Mouse (Mus musculus) embryonic facial prominence, embryonic 11.5 days (tissue): Measurements from ENCODE around the gene Pld5. TPM values are rescaled to one million over a fixed set of nuclear protein-coding genes. Genes with fewer than 3 reads are reported as not detected.

Experiments used
- ATAC-seq: fragments of 200-750 bp; cut with Nextera tagmentation; replicated peaks from 2 replicates; pipeline ENCODE4 v1.8.0; 2017; ENCODE audit warnings: low read depth; ENCODE audit not compliant: insufficient number of reproducible peaks, low FRiP score, low TSS enrichment
- DNase-seq: peaks from one replicate; pipeline ENCODE4 v3.0.0-alpha.2; 2015; ENCODE audit warnings: low spot score
- H3K27ac ChIP-seq: fragments of 300-500 bp; sonication (generic); replicated peaks from 2 replicates; pipeline ENCODE4 v1.5.1; 2014; ENCODE audit warnings: mild to moderate bottlenecking, low read depth, low read length, control low read depth
- H3K27me3 ChIP-seq: fragments of 300-500 bp; sonication (generic); 2 replicates; pipeline ENCODE4 v1.6.1; 2014; ENCODE audit warnings: mild to moderate bottlenecking, low read length, moderate library complexity, mixed read lengths; ENCODE audit not compliant: control insufficient read depth, insufficient read depth
- H3K36me3 ChIP-seq: fragments of 300-500 bp; sonication (generic); replicated peaks from 2 replicates; pipeline ENCODE4 v1.6.1; 2014; ENCODE audit warnings: low read depth, mild to moderate bottlenecking, low read length, moderate library complexity, mixed read lengths; ENCODE audit not compliant: control insufficient read depth, insufficient read depth
- H3K4me1 ChIP-seq: fragments of 300-500 bp; sonication (generic); 2 replicates; pipeline ENCODE4 v1.6.1; 2014; ENCODE audit warnings: low read length, mixed read lengths; ENCODE audit not compliant: control insufficient read depth, insufficient read depth
- H3K4me2 ChIP-seq: fragments of 300-500 bp; sonication (generic); 2 replicates; pipeline ENCODE4 v1.6.1; 2014; ENCODE audit warnings: low read depth, mild to moderate bottlenecking, control low read depth, low read length, moderate library complexity
- H3K4me3 ChIP-seq: fragments of 300-500 bp; sonication (generic); 2 replicates; pipeline ENCODE4 v1.5.1; 2014; ENCODE audit warnings: low read depth, low read length, control low read depth
- H3K9ac ChIP-seq: fragments of 300-500 bp; sonication (generic); replicated peaks from 2 replicates; pipeline ENCODE4 v1.6.1; 2014; ENCODE audit warnings: mild to moderate bottlenecking, control low read depth, low read length
- H3K9me3 ChIP-seq: fragments of 300-500 bp; sonication (generic); replicated peaks from 2 replicates; pipeline ENCODE4 v1.6.1; 2016; ENCODE audit warnings: mild to moderate bottlenecking, low read length, inconsistent platforms, mixed read lengths; ENCODE audit not compliant: control insufficient read depth
- WGBS: fragments of 180-500 bp; shearing (Covaris S2); extraction: QIAGEN DNeasy Blood & Tissue Kit; methylation state at CpG from one replicate; pipeline ENCODE4 v1.1.7; 2014; 5-methylcytosine and 5-hydroxymethylcytosine counted together
- polyA plus RNA-seq: library from polyadenylated mRNA; unstranded; fragments of >200 nt; fragmentation: Nextera tagmentation; extraction: Ambion mirVana; gene quantifications from 2 replicates; pipeline ENCODE4 v1.2.1, GENCODE M21; 2014

Gene Pld5
- polyA plus RNA-seq, 1 experiment from 2014 or later = 0.29 TPM

DNA sequence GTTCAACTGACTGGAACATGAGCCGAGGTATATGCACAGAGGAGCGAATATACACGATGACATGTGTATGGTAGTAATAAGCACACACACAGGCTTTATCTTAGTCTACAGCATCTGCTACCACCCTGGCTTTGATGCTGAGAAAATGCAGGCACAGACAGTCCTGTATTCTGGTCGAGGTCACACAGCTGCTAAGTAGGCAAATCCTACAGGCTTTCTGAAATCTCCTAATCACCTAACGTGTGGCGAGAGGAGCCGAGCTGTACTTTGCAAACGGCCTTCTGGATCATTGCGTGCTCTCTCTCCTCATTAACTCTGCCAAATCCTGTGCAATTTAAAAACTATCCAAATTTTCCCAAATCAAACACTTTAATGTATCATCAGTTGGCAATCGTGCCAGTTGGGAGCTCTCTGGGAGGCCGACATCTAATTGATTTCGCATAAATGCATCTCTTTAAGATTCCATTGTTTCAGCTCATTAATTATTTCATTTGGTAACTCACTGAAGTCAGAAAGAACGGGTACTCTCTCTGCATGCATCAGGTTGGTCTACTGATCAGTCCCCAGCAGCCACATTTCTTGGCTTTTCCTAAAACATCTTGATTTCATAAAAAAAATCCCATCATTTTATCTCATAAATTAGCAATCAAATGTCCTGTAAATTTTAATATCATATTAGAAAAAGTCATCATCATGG, 189.0 kb downstream of the Pld5 start:
- no peak for ATAC-seq
- WGBS = 82% methylated on average over 13 of the region's 13 CpGs
- Histone ChIP-seq H3K9ac (no peak overlapping the region), H3K27me3 (no peaks in the 10 kb centered on the region), H3K4me3 (no peak overlapping the region), H3K9me3 (no peaks in the 10 kb centered on the region), H3K4me1 (no peaks in the 10 kb centered on the region), H3K36me3 (no peaks in the 10 kb centered on the region), H3K27ac (no peak overlapping the region), H3K4me2 (no peak overlapping the region)
- DNase-seq = no peak

- Histone ChIP-seq H3K4me1 (no peaks in the 10 kb centered on the region), H3K4me2 (no peak overlapping the region), H3K9me3 (no peaks in the 10 kb centered on the region), H3K4me3 (no peak overlapping the region), H3K27ac (no peak overlapping the region), H3K36me3 (no peaks in the 10 kb centered on the region), H3K9ac (no peak overlapping the region), H3K27me3 (no peaks in the 10 kb centered on the region)
- 54% methylated on average over 4 of the region's 4 CpGs for WGBS
- ATAC-seq (no peak), DNase-seq (no peak)
Observed at GRCm38 (mm10) chr1:176082306-176082705, 192.8 kb downstream of the Pld5 start.

DNA sequence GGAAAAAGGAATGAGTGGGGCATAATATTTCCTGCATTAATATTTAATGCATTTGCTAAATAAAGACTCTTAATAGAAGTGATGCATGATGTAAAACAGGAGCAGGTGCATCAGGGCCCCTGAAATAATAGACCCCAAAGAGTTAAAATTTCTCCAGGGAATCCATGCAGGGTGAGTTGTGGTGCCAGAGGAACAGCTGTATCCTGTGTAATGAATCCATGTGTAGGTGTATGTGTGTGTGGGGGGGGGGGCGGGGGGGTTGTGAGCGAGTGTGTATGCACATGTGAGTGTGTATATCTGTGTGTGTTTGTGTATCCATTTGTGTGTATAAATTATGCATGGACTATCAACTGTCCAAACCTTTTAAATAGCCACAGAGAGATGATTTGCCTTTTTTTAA, 194.1 kb downstream of the Pld5 start:
- H3K27me3 ChIP-seq = no peaks in the 10 kb centered on the region
- 77% methylated on average over 2 of the region's 2 CpGs for WGBS
- no peak for ATAC-seq

DNA sequence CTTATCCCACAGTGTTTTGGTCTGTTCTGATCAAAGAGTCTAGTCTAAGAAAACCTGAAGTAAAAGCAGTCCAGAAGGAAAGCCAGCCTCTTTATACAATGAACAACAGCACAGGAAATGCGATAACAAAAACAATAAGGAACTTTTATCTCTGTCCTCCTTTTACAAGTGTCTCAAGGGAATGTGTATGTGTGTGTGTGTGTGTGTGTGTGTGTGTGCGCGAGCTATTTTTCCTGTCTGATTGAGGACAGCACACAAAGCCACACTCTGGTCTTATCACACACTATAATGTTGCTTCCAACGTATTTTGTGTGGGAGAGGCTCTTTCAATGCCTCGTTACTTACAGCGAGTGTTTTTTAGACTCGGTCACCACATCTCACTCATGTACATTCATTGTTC, 196.7 kb downstream of the Pld5 start:
- Histone ChIP-seq H3K9ac (no peak overlapping the region), H3K4me3 (no peak overlapping the region), H3K4me1 (no peaks in the 10 kb centered on the region), H3K27ac (no peak overlapping the region), H3K9me3 (no peaks in the 10 kb centered on the region), H3K27me3 (no peaks in the 10 kb centered on the region), H3K36me3 (no peaks in the 10 kb centered on the region), H3K4me2 (no peak overlapping the region)
- 84% methylated on average over 7 of the region's 7 CpGs for WGBS
- DNase-seq = no peak
- ATAC-seq = no peak

More for the DNA sequence above, 194.1 kb downstream of the Pld5 start:
- no peak overlapping the region for H3K9ac ChIP-seq
- H3K4me1 ChIP-seq = no peaks in the 10 kb centered on the region
- H3K36me3 ChIP-seq = no peaks in the 10 kb centered on the region
- no peak overlapping the region for H3K4me2 ChIP-seq
- no peak overlapping the region for H3K4me3 ChIP-seq
- H3K27ac ChIP-seq = no peak overlapping the region
- H3K9me3 ChIP-seq = no peaks in the 10 kb centered on the region
- DNase-seq = no peak

DNA sequence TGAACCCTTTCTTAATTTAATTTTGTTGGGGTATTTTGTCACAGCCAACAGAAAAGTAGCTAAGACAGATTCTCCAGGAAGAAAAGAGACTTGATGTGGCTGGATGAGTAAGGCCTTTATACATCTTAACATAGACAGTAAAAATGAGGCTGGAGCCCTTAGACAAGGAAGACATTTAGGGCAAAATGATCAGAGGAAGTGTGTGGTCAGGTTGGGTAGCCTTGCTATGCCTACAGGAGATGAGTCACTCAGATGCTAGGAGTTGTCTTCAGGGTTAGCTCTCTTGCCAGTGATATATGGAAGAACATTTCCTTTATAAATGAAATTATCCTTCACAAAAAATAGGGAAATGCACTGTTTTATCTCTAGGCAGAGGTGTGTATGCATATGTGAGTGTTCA, 198.3 kb downstream of the Pld5 start:
- H3K27ac ChIP-seq = no peak overlapping the region
- H3K4me1 ChIP-seq = no peaks in the 10 kb centered on the region
- H3K9me3 ChIP-seq = no peaks in the 10 kb centered on the region
- H3K27me3 ChIP-seq = no peaks in the 10 kb centered on the region
- H3K36me3 ChIP-seq = no peaks in the 10 kb centered on the region
- ATAC-seq (no peak), DNase-seq (no peak)
- H3K4me2 ChIP-seq = no peak overlapping the region
- no peak overlapping the region for H3K4me3 ChIP-seq
- no peak overlapping the region for H3K9ac ChIP-seq

GRCm38 (mm10) chr1:176075810-176076209, 199.3 kb downstream of the Pld5 start:
- ATAC-seq (no peak), DNase-seq (no peak)
- H3K9me3 ChIP-seq = no peaks in the 10 kb centered on the region
- no peak overlapping the region for H3K27ac ChIP-seq
- no peaks in the 10 kb centered on the region for H3K36me3 ChIP-seq
- no peak overlapping the region for H3K4me3 ChIP-seq
- no peaks in the 10 kb centered on the region for H3K27me3 ChIP-seq
- no peak overlapping the region for H3K4me2 ChIP-seq
- H3K4me1 ChIP-seq = no peaks in the 10 kb centered on the region
- H3K9ac ChIP-seq = no peak overlapping the region

DNA sequence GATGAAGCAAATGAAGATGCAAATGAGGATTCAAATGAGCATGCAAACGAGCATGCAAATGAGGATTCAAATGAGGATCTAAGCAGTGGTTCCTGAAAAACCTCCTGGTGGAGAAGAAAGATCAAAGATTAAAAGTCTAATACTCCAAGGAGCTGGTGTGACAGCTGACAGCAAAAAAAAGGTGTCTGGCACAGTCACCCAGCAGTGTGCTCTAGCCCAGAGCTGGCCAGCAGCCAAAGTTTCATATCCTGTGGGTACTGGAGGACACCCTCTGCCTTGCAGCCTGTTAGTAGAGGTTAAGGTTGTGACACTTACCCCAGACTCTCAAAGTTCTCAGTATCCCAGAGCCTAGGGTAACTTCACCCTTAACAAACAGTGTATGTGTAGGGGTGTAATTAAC, 199.7 kb downstream of the Pld5 start:
- WGBS = 50% methylated on average over 1 of the region's 1 CpGs
- no peak overlapping the region for H3K4me2 ChIP-seq
- DNase-seq (no peak), ATAC-seq (no peak)
- H3K36me3 ChIP-seq = no peaks in the 10 kb centered on the region
- no peak overlapping the region for H3K9ac ChIP-seq
- no peak overlapping the region for H3K27ac ChIP-seq
- H3K27me3 ChIP-seq = no peaks in the 10 kb centered on the region
- no peak overlapping the region for H3K4me3 ChIP-seq
- no peaks in the 10 kb centered on the region for H3K4me1 ChIP-seq
- H3K9me3 ChIP-seq = no peaks in the 10 kb centered on the region

DNA sequence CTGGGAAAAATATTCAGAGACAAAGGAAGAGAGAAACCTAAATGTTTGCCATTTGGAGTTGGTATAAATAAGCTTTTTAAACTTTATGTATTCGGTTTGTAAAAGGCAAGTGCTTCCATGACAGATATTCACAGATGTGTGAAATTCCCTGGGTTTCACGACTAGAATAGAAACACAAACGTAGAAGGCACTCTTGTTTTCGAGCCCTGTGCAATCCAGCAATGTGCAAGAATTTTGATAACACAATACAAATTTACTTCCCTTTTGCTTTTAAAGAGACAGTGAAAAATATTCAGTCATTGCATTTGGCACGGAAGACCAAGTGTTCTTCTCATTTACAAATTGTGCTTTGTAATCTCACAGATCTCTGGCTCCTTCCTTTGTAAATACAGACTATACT, 200.6 kb downstream of the Pld5 start:
- H3K9me3 ChIP-seq = no peaks in the 10 kb centered on the region
- H3K27ac ChIP-seq = no peak overlapping the region
- H3K36me3 ChIP-seq = no peaks in the 10 kb centered on the region
- DNase-seq (no peak), ATAC-seq (no peak)
- no peak overlapping the region for H3K4me2 ChIP-seq
- WGBS = 79% methylated on average over 5 of the region's 5 CpGs
- H3K27me3 ChIP-seq = no peaks in the 10 kb centered on the region
- no peak overlapping the region for H3K4me3 ChIP-seq
- no peaks in the 10 kb centered on the region for H3K4me1 ChIP-seq
- H3K9ac ChIP-seq = no peak overlapping the region
